Mouse (Mus musculus) olfactory bulb, adult 2 months (tissue): Measurements from ENCODE around the gene Ttc16. TPM values are rescaled to one million over a fixed set of nuclear protein-coding genes. Genes with fewer than 3 reads are reported as not detected.

ENCODE experiments used
- H3K27ac ChIP-seq: fragments of 200-500 bp; 2 replicates; pipeline ENCODE4 v1.5.1; 2012; ENCODE audit warnings: low read depth, low read length; ENCODE audit not compliant: insufficient read depth
- H3K4me1 ChIP-seq: fragments of 200-500 bp; 2 replicates; pipeline ENCODE4 v1.6.1; 2012; ENCODE audit warnings: low read length; ENCODE audit not compliant: control insufficient read depth, insufficient read depth
- H3K4me3 ChIP-seq: fragments of 200-500 bp; 2 replicates; pipeline ENCODE4 v1.5.1; 2012; ENCODE audit warnings: mild to moderate bottlenecking, low read depth, low read length, moderate library complexity; ENCODE audit not compliant: insufficient read depth
- CTCF ChIP-seq: fragments of 200-500 bp; IDR thresholded peaks from 2 replicates; pipeline ENCODE4 v1.5.1; 2012; ENCODE audit warnings: low read depth, mild to moderate bottlenecking, low read length, moderate library complexity; ENCODE audit not compliant: insufficient read depth
- POLR2A ChIP-seq: fragments of 200-500 bp; IDR thresholded peaks from 2 replicates; pipeline ENCODE4 v1.6.1; 2012; ENCODE audit warnings: mild to moderate bottlenecking, low read depth, low read length, moderate library complexity; ENCODE audit not compliant: insufficient read depth
- WGBS: fragments of 180-500 bp; shearing (Covaris S2); methylation state at CpG from one replicate; pipeline ENCODE4 v1.1.7; 2018; 5-methylcytosine and 5-hydroxymethylcytosine counted together
- polyA plus RNA-seq: library from polyadenylated mRNA; stranded (reverse); fragments of >200 nt; gene quantifications from 2 replicates; pipeline ENCODE4 v1.2.4, GENCODE M21; 2012; ENCODE audit warnings: low replicate concordance; ENCODE audit not compliant: missing spikeins, insufficient read depth, insufficient read length

The Ttc16 gene
- polyA plus RNA-seq, 1 experiment = not detected

DNA sequence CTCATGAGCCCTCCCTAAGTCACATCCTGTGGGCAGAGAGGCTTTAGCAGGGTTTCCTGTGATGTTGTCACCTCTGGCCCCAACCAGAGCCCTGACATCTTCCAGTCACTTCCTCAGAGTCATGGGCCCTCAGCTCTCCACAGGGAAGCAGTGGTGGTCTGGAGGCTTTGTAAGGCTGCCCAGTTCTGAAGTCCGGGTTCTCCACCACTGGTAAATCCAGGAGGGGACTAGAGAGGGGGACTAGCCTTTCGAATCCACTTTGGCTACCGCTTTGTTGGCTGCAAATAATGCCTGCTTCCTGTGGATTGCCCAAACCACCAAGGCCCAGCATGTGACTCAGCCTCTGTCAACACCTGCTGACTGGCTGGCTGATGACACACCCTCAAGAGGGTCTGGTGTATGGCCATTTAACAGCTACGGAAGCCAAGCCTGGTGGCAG lies 60.4 kb downstream of the Ttc16 start:
- 82% methylated on average over 4 of the region's 4 CpGs for WGBS
- TF ChIP-seq POLR2A = no peak
- no peak overlapping the region for H3K27ac ChIP-seq
- no peak overlapping the region for H3K4me3 ChIP-seq
- peaks cover 20% of the 10 kb centered on the region for H3K4me1 ChIP-seq

- no peak for TF ChIP-seq POLR2A
- no peak for TF ChIP-seq CTCF
- Histone ChIP-seq H3K27ac (peak overlapping the region; percentile 97), H3K4me3 (no peak overlapping the region), H3K4me1 (peaks cover 20% of the 10 kb centered on the region)
- 65% methylated on average over 11 of the region's 11 CpGs for WGBS
These were observed 61.1 kb downstream of the Ttc16 start for GRCm38 (mm10) chr2:32714117-32714986.

GRCm38 (mm10) chr2:32712934-32713817 lies 62.3 kb downstream of the Ttc16 start, which contains the start of gene Cdk9:
Gene Cdk9 (minus strand): TSS chr2:32713076.
- WGBS = under 1% methylated on average over 68 of the region's 79 CpGs
- H3K4me1 ChIP-seq = peaks cover 17% of the 10 kb centered on the region
- peak within 1 kb of the TSS; percentile 97 for H3K27ac ChIP-seq
- peak within 1 kb of the TSS; percentile 97 for H3K4me3 ChIP-seq
- TF ChIP-seq POLR2A (peak; percentile 93), CTCF (peak; percentile 96)

DNA sequence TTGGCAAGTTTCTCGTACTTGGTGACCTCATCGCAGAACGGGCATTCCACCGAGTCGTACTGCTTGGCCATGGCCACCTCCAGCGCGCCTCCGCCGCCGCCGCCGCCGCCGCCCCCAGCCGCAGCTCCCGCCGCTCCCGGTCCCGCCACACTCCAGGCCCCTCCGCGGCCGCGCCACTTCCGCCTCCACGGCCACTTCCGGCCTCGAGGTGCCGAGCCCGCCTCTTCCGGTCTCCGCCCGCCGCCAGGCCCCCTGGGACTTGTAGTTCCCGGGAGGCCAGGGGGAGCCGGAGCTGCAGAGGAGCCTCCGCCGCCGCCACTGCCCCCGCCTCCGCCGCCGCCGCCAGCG lies 62.9 kb downstream of the Ttc16 start:
- 1% methylated on average over 37 of the region's 44 CpGs for WGBS
- Histone ChIP-seq H3K27ac (peak overlapping the region; percentile 97), H3K4me3 (peak overlapping the region; percentile 97), H3K4me1 (peaks cover 17% of the 10 kb centered on the region)
- TF ChIP-seq POLR2A (no peak), CTCF (no peak)

DNA sequence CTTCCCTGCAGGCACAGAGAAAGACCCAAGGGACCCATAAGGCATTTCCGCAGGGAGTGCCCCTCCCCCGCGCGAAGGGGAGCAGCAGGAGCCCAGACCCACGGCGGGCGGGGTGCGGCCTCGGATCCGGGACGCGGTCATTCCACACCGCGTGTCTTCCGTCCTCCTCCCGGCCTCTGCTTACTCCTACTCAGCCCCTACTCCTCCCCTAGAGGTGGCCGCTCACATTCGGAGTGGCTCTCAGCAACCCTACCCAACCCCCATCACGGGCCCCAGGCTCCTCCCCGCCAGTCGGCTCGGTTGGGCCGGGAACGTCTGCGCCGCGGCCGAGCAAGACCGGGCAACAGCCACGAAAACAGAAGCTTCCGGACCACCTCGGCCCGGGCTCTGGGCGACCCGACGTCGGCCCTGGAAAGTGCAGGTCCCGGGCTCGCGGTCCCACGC lies 63.3 kb downstream of the Ttc16 start:
- WGBS = under 1% methylated on average over 41 of the region's 41 CpGs
- Histone ChIP-seq H3K4me1 (peaks cover 17% of the 10 kb centered on the region), H3K4me3 (peak overlapping the region; percentile 97), H3K27ac (no peak overlapping the region)
- TF ChIP-seq POLR2A = no peak
- TF ChIP-seq CTCF = no peak

DNA sequence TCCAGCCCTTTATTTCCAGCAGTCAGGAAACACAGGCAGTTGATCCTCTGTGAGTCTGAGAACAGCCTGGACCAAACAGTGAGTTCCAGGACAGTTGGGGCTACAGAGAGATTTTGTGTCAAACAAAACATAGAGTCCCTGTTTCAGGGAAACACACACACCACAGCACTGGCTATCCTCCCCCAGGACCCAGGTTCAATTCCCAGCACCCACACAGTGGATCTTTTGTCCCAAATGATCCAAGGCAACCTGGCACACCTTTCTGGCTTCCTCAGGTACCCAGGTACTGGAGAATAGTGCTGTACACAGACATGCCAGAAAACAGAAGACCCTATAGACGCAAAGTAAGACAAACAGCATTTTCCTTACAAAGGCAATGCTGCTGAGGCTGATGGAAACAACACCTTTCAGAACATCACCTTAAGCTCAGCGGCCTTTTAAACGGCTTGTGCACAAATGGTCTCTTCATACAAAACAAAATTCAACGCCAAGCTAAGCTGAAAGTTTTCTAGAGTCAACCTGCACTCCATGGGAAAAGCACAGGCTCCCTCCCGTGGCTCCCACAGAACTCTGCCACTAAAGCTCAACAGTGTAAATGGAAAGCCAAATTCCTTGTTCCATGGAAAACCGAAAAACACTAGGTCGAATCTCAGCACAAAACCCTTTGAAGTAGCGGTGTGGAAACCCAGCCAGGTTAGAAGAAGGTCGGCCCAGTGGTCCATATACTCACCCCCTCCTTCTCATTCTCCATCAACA lies 64.0 kb downstream of the Ttc16 start:
- no peak overlapping the region for H3K27ac ChIP-seq
- TF ChIP-seq CTCF (no peak), POLR2A (no peak)
- peaks cover 17% of the 10 kb centered on the region for H3K4me1 ChIP-seq
- 24% methylated on average over 9 of the region's 9 CpGs for WGBS
- peak overlapping the region; percentile 97 for H3K4me3 ChIP-seq

GRCm38 (mm10) chr2:32710425-32710824 lies 65.0 kb downstream of the Ttc16 start:
- no peak for TF ChIP-seq POLR2A
- TF ChIP-seq CTCF = no peak
- WGBS = 83% methylated on average over 5 of the region's 5 CpGs
- Histone ChIP-seq H3K4me3 (no peak overlapping the region), H3K4me1 (peaks cover 17% of the 10 kb centered on the region), H3K27ac (no peak overlapping the region)

- WGBS = 87% methylated on average over 20 of the region's 20 CpGs
- TF ChIP-seq POLR2A (no peak), CTCF (no peak)
- Histone ChIP-seq H3K4me3 (no peak overlapping the region), H3K4me1 (peaks cover 13% of the 10 kb centered on the region), H3K27ac (no peak overlapping the region)
These were observed 65.8 kb downstream of the Ttc16 start for GRCm38 (mm10) chr2:32709521-32710137.
